Mouse (Mus musculus) CH12.LX (cell line): ENCODE data around the gene Lamp1. TPM values are rescaled to one million over a fixed set of nuclear protein-coding genes. Genes with fewer than 3 reads are reported as not detected.

ENCODE experiments used
- DNase-seq: peaks from one replicate; pipeline ENCODE4 v3.0.0-alpha.2; 2013; ENCODE audit errors: extremely low read depth
- H3K27ac ChIP-seq: 2 replicates; pipeline ENCODE4 v1.5.1; 2012; ENCODE audit warnings: low read depth, mild to moderate bottlenecking, control low read depth, moderate library complexity; ENCODE audit not compliant: insufficient read depth
- H3K27me3 ChIP-seq: replicated peaks from 2 replicates; pipeline ENCODE3; 2012; ENCODE audit warnings: inconsistent platforms
- H3K36me3 ChIP-seq, 2 experiments: replicated peaks in 1 of 2; 2 replicates each; pipeline versions ENCODE3 to v1.6.1; 2012; ENCODE audit warnings: inconsistent platforms in 1 of 2, low read length in 1 of 2, mild to moderate bottlenecking in 1 of 2, mixed read lengths in 1 of 2, moderate library complexity in 1 of 2; ENCODE audit not compliant: control insufficient read depth in 1 of 2, insufficient read depth in 1 of 2
- H3K4me1 ChIP-seq, 2 experiments: 2 replicates each; pipeline ENCODE4 v1.6.1; 2012; ENCODE audit warnings: inconsistent platforms in 1 of 2, moderate library complexity in 1 of 2; ENCODE audit not compliant: insufficient read depth in 2 of 2, control insufficient read depth in 1 of 2
- H3K4me2 ChIP-seq: 2 replicates; pipeline ENCODE4 v1.6.1; 2012; ENCODE audit warnings: low read depth, mild to moderate bottlenecking, control low read depth; ENCODE audit not compliant: poor library complexity, insufficient read depth, severe bottlenecking
- H3K4me3 ChIP-seq, 3 experiments: fragments of 150-350 bp in 1 of 3; sonication (generic) in 1 of 3; replicated peaks in 1 of 3; 2 replicates each; pipeline versions ENCODE3 to v1.5.1; 2011 to 2012; ENCODE audit warnings: low read depth in 2 of 3, low read length in 2 of 3, mild to moderate bottlenecking in 2 of 3, moderate library complexity in 2 of 3, control low read depth in 1 of 3, improper control_type of control experiment in 1 of 3, inconsistent platforms in 1 of 3, mixed read lengths in 1 of 3; ENCODE audit not compliant: poor library complexity in 1 of 3
- H3K79me2 ChIP-seq: replicated peaks from 2 replicates; pipeline ENCODE4 v1.6.1; 2012; ENCODE audit warnings: mild to moderate bottlenecking, moderate library complexity; ENCODE audit not compliant: control insufficient read depth, poor library complexity, insufficient read depth, severe bottlenecking; ENCODE audit errors: extremely low read depth
- H3K9ac ChIP-seq: 2 replicates; pipeline ENCODE4 v1.6.1; 2012; ENCODE audit warnings: low read depth, mild to moderate bottlenecking, control low read depth, moderate library complexity; ENCODE audit not compliant: insufficient read depth
- H3K9me3 ChIP-seq: replicated peaks from 2 replicates; pipeline ENCODE3; 2012; ENCODE audit warnings: low read length, inconsistent platforms, mixed read lengths
- CHD1 ChIP-seq: IDR thresholded peaks from 2 replicates; pipeline ENCODE4 v1.6.1; 2012; ENCODE audit warnings: low read depth, low read length, improper control_type of control experiment, inconsistent platforms
- CHD2 ChIP-seq: IDR thresholded peaks from 2 replicates; pipeline ENCODE4 v1.6.1; 2011; ENCODE audit warnings: low read length, improper control_type of control experiment
- CTCF ChIP-seq, 2 experiments: IDR thresholded peaks in 1 of 2; conservative IDR thresholded peaks in 1 of 2; 2 replicates each; pipeline ENCODE4 v1.5.1; 2011 to 2012; ENCODE audit warnings: low read depth in 2 of 2, low read length in 2 of 2, improper control_type of control experiment in 1 of 2, inconsistent platforms in 1 of 2, mild to moderate bottlenecking in 1 of 2, moderate library complexity in 1 of 2
- E2F4 ChIP-seq: IDR thresholded peaks from 2 replicates; pipeline ENCODE4 v1.6.1; 2011; ENCODE audit warnings: low read depth, low read length, improper control_type of control experiment; ENCODE audit not compliant: insufficient replicate concordance
- ELF1 ChIP-seq: IDR thresholded peaks from 2 replicates; pipeline ENCODE4 v1.6.1; 2014; ENCODE audit warnings: low read depth, mild to moderate bottlenecking, inconsistent platforms, low read length, improper control_type of control experiment
- EP300 ChIP-seq: IDR thresholded peaks from 2 replicates; pipeline ENCODE4 v1.6.1; 2011; ENCODE audit warnings: low read length, improper control_type of control experiment
- ETS1 ChIP-seq: conservative IDR thresholded peaks from 2 replicates; pipeline ENCODE4 v1.6.1; 2012; ENCODE audit warnings: low read depth, mild to moderate bottlenecking, inconsistent platforms, low read length, improper control_type of control experiment, moderate library complexity
- GABPA ChIP-seq: IDR thresholded peaks from 2 replicates; pipeline ENCODE4 v1.6.1; 2012; ENCODE audit warnings: low read depth, low read length, improper control_type of control experiment, inconsistent platforms; ENCODE audit not compliant: insufficient replicate concordance
- IRF4 ChIP-seq: IDR thresholded peaks from 2 replicates; pipeline ENCODE4 v1.6.1; 2014; ENCODE audit warnings: low read depth, mild to moderate bottlenecking, inconsistent platforms, low read length, improper control_type of control experiment
- JUN ChIP-seq: IDR thresholded peaks from 2 replicates; pipeline ENCODE4 v1.6.1; 2011; ENCODE audit warnings: low read depth, mild to moderate bottlenecking, low read length, improper control_type of control experiment, moderate library complexity; ENCODE audit not compliant: insufficient read depth
- JUND ChIP-seq: conservative IDR thresholded peaks from 2 replicates; pipeline ENCODE4 v1.6.1; 2011; ENCODE audit warnings: low read depth, low read length, improper control_type of control experiment
- KAT2A ChIP-seq: IDR thresholded peaks from 2 replicates; pipeline ENCODE4 v1.6.1; 2012; ENCODE audit warnings: low read length, improper control_type of control experiment, inconsistent platforms; ENCODE audit not compliant: insufficient replicate concordance
- MEF2A ChIP-seq: IDR thresholded peaks from 2 replicates; pipeline ENCODE4 v1.6.1; 2014; ENCODE audit warnings: low read depth, mild to moderate bottlenecking, inconsistent platforms, low read length, improper control_type of control experiment, borderline replicate concordance
- MXI1 ChIP-seq: IDR thresholded peaks from 2 replicates; pipeline ENCODE4 v1.6.1; 2011; ENCODE audit warnings: mild to moderate bottlenecking, low read depth, low read length, improper control_type of control experiment
- MYC ChIP-seq: IDR thresholded peaks from 2 replicates; pipeline ENCODE4 v1.6.1; 2011; ENCODE audit warnings: low read depth, mild to moderate bottlenecking, improper control_type of control experiment, low read length
- NRF1 ChIP-seq: IDR thresholded peaks from 2 replicates; pipeline ENCODE4 v1.6.1; 2014; ENCODE audit warnings: low read depth, mild to moderate bottlenecking, inconsistent platforms, low read length, improper control_type of control experiment, moderate library complexity
- PAX5 ChIP-seq: IDR thresholded peaks from 2 replicates; pipeline ENCODE4 v1.6.1; 2012; ENCODE audit warnings: low read length, inconsistent platforms, mixed read lengths
- POLR2AphosphoS2 ChIP-seq: IDR thresholded peaks from 2 replicates; pipeline ENCODE4 v1.6.1; 2011; ENCODE audit warnings: low read depth, low read length, improper control_type of control experiment
- SMC3 ChIP-seq: IDR thresholded peaks from 2 replicates; pipeline ENCODE4 v1.6.1; 2011; ENCODE audit warnings: low read depth, low read length, improper control_type of control experiment
- UBTF ChIP-seq: IDR thresholded peaks from 2 replicates; pipeline ENCODE4 v1.6.1; 2012; ENCODE audit warnings: low read depth, mild to moderate bottlenecking, inconsistent platforms, low read length, improper control_type of control experiment, moderate library complexity
- USF1 ChIP-seq: IDR thresholded peaks from 2 replicates; pipeline ENCODE4 v1.6.1; 2014; ENCODE audit warnings: low read depth, mild to moderate bottlenecking, inconsistent platforms, low read length, improper control_type of control experiment
- ZC3H11A ChIP-seq: IDR thresholded peaks from 2 replicates; pipeline ENCODE4 v1.6.1; 2012; ENCODE audit warnings: low read depth, mild to moderate bottlenecking, inconsistent platforms, low read length, improper control_type of control experiment
- dilution Hi-C: fragments of 300-500 bp; cut with MboI; formaldehyde crosslinking; loops from 2 replicates; pipeline ENCODE4 v1.14.3; 2020; ENCODE audit warnings: low sequenced_read_pairs; ENCODE audit not compliant: extremely low pct_unique_long_range_greater_than_20kb, extremely low pct_ligation_motif_present
- in situ Hi-C: fragments of 300-500 bp; cut with MboI; formaldehyde crosslinking; loops from 3 replicates; pipeline ENCODE4 v1.14.3; 2019; ENCODE audit warnings: low sequenced_read_pairs, low pct_ligation_motif_present, low pct_unique_long_range_greater_than_20kb, mixed read lengths
- polyA plus RNA-seq: library from polyadenylated mRNA; unstranded; fragments of >175 nt; gene quantifications from 2 replicates; pipeline ENCODE4 v1.2.1, GENCODE M21; 2012; ENCODE audit warnings: low read depth; ENCODE audit not compliant: insufficient read length
- total RNA-seq, 2 experiments: library from RNA; depleted of rRNA; stranded (reverse); fragments of 300-350 nt in 1 of 2; fragments of >200 nt in 1 of 2; gene quantifications; 2 replicates each; pipeline ENCODE4 v1.2.3; 2012 to 2014

Gene Lamp1
- total and polyA plus RNA-seq, 3 experiments: 56.7 to 69.4 (median 64.3) TPM

DNA sequence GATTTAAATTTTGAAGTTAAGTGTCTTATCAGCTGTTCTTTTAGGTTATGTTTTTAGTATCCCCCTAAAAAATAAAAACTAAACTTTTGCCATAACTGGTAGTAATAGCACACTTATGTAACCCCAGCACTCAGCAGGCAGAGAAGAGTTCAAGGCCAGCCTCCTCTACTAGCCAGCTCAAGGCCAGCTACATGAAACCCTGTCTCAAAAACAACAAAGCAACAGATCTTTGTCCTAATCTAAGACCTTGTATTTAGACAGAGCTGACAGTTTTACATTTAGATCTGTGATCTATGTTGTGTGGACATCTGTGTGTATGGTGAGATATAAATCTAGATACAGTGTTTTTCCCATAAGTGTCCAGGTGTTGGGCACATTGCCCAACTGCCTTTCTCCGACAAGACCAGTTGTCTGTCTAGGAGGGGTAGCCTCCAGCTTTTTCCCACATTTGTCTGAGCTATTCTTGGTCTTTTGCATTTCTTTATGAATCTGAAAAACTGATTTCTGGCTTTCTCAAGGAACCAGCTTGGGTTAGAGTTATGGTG, 49.5 kb upstream of the Lamp1 start:
- no peaks in the 10 kb centered on the region for H3K27me3 ChIP-seq
- peaks cover 6 to 22% of the 10 kb centered on the region in 2 experiments; a peak in 3 of 4 replicates for H3K4me1 ChIP-seq
- H3K4me2 ChIP-seq: no peak overlapping the region
- no peak for DNase-seq
- no peak overlapping the region for H3K27ac ChIP-seq
- TF ChIP-seq CHD2 (no peak), SMC3 (no peak), JUND (no peak), NRF1 (no peak), EP300 (no peak), GABPA (no peak), ETS1 (no peak), KAT2A (no peak), MYC (no peak), E2F4 (no peak), UBTF (no peak), MXI1 (no peak), JUN (no peak)
- no peak overlapping the region for H3K4me3 ChIP-seq
- no peaks in the 10 kb centered on the region for H3K9me3 ChIP-seq
- dilution Hi-C loops (no loop called here), in situ Hi-C loops (no loop called here)
- peaks cover 3 to 34% of the 10 kb centered on the region in 2 experiments for H3K36me3 ChIP-seq
- no peak overlapping the region for H3K9ac ChIP-seq
- H3K79me2 ChIP-seq: peaks cover 2% of the 10 kb centered on the region; the same call in 1 of the 2 replicates

DNA sequence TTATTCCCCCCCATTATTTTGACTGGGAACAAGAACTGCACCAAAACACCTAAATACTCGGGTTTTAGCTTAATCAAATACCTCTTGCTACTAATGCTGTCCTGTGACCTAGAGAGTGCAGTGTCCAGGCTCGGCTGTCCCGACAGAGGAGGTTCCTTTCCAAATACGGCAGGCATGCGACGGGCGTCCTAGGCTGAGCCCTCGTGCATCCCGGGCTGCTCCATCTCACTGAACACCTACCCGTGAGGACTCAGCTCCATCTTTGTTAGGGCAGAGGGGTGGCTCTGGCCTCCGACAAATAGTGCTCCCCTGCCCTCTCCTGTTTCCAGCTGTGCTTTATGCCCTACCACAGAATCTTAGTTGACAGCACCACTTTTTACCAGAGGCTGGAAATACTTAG, 47.0 kb upstream of the Lamp1 start:
- H3K27me3 ChIP-seq: no peaks in the 10 kb centered on the region
- no peaks in the 10 kb centered on the region for H3K79me2 ChIP-seq
- no peak overlapping the region for H3K4me2 ChIP-seq
- H3K4me1 ChIP-seq: peaks cover 6 to 19% of the 10 kb centered on the region in 2 experiments; a peak in 3 of 4 replicates
- no peak overlapping the region for H3K4me3 ChIP-seq
- in situ Hi-C loops: no loop called here
- no peak overlapping the region for H3K27ac ChIP-seq
- H3K9ac ChIP-seq: no peak overlapping the region
- H3K36me3 ChIP-seq: peaks cover 3 to 43% of the 10 kb centered on the region in 2 experiments
- DNase-seq: no peak
- dilution Hi-C loops: no loop called here
- no peak for TF ChIP-seq MXI1
- no peak for TF ChIP-seq ELF1
- TF ChIP-seq CHD1: no peak
- TF ChIP-seq UBTF: no peak
- no peak for TF ChIP-seq IRF4
- no peak for TF ChIP-seq PAX5
- TF ChIP-seq MEF2A: no peak
- TF ChIP-seq CTCF (conservative IDR thresholded peaks at IDR 0.05 in 1 of 2, IDR thresholded peaks at IDR 0.05 in 1 of 2; ENCODE audit: low read depth in 2 of 2, low read length in 2 of 2): no peak
- TF ChIP-seq USF1: no peak
- no peak for TF ChIP-seq MYC
- TF ChIP-seq EP300: no peak
- TF ChIP-seq ZC3H11A: no peak
- no peak for TF ChIP-seq POLR2AphosphoS2
- no peak for TF ChIP-seq E2F4
- no peak for TF ChIP-seq GABPA
- TF ChIP-seq JUN: no peak
- H3K9me3 ChIP-seq: no peaks in the 10 kb centered on the region
